Mouse (Mus musculus): ENCODE measurements around the gene Dennd1b. TPM values are rescaled to one million over a fixed set of nuclear protein-coding genes. Genes with fewer than 3 reads are reported as not detected.

Dennd1b gene
- polyA plus RNA-seq, 1 experiment, result 25.8 TPM

GRCm38 (mm10) chr1:138957111-138957510, 6.1 kb upstream of the Dennd1b start:
- Histone ChIP-seq H3K9me3 (replicated peaks; ENCODE audit: control insufficient read depth, insufficient read depth, low read length, poor library complexity, severe bottlenecking) (no peaks in the 10 kb centered on the region), H3K27me3 (ENCODE audit: control insufficient read depth, insufficient read depth, low read length, poor library complexity, severe bottlenecking) (no peaks in the 10 kb centered on the region), H3K27ac (ENCODE audit: insufficient read depth, low read length) (peak overlapping the region; percentile 36; the same call in 1 of the 2 replicates), H3K36me3 (ENCODE audit: control insufficient read depth, insufficient read depth, low read length, poor library complexity, severe bottlenecking) (no peaks in the 10 kb centered on the region), H3K4me1 (ENCODE audit: control insufficient read depth, insufficient read depth, low read length) (no peaks in the 10 kb centered on the region), H3K4me3 (ENCODE audit: low read depth, low read length) (no peak overlapping the region), H3K9ac (ENCODE audit: low read depth, poor library complexity, severe bottlenecking) (no peak overlapping the region)
- TF ChIP-seq EP300 (IDR thresholded peaks at IDR 0.05; ENCODE audit: insufficient read depth, low read depth, low read length) (no peak), POLR2A (IDR thresholded peaks at IDR 0.05; ENCODE audit: insufficient read depth, low read length) (no peak)

DNA sequence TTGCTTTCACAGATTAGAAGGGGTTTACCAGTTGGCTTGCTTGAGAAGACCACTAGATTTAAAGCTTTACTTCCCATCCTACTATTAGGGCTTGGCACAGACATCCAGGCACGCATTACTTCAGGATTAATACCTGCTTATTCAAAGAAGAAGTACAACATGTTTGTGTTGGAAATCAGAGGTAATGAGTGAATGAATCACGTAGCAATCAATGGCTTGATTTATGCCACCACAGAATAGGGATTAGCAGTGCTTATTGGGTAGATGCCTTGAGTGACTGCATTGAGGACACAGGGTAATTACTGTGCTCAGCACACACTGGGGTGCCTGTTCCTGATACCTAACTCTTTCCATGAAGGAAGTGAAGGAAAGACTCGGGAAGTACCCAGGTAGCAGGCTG, 4.4 kb upstream of the Dennd1b start:
- H3K27ac ChIP-seq (ENCODE audit: insufficient read depth, low read length), result no peak overlapping the region
- no peaks in the 10 kb centered on the region for H3K36me3 ChIP-seq (ENCODE audit: control insufficient read depth, insufficient read depth, low read length, poor library complexity, severe bottlenecking)
- H3K4me3 ChIP-seq (ENCODE audit: low read depth, low read length), result no peak overlapping the region
- no peaks in the 10 kb centered on the region for H3K4me1 ChIP-seq (ENCODE audit: control insufficient read depth, insufficient read depth, low read length)
- no peaks in the 10 kb centered on the region for H3K9me3 ChIP-seq (replicated peaks; ENCODE audit: control insufficient read depth, insufficient read depth, low read length, poor library complexity, severe bottlenecking)
- H3K9ac ChIP-seq (ENCODE audit: low read depth, poor library complexity, severe bottlenecking), result no peak overlapping the region
- H3K27me3 ChIP-seq (ENCODE audit: control insufficient read depth, insufficient read depth, low read length, poor library complexity, severe bottlenecking), result no peaks in the 10 kb centered on the region
- TF ChIP-seq CTCF (IDR thresholded peaks at IDR 0.05; ENCODE audit: low read depth, low read length) (no peak), EP300 (IDR thresholded peaks at IDR 0.05; ENCODE audit: insufficient read depth, low read depth, low read length) (no peak), POLR2A (IDR thresholded peaks at IDR 0.05; ENCODE audit: insufficient read depth, low read length) (no peak)

- TF ChIP-seq EP300 (IDR thresholded peaks at IDR 0.05; ENCODE audit: insufficient read depth, low read depth, low read length) (no peak), POLR2A (IDR thresholded peaks at IDR 0.05; ENCODE audit: insufficient read depth, low read length) (no peak), CTCF (IDR thresholded peaks at IDR 0.05; ENCODE audit: low read depth, low read length) (no peak)
- Histone ChIP-seq H3K27me3 (ENCODE audit: control insufficient read depth, insufficient read depth, low read length, poor library complexity, severe bottlenecking) (no peaks in the 10 kb centered on the region), H3K27ac (ENCODE audit: insufficient read depth, low read length) (no peak overlapping the region), H3K4me3 (ENCODE audit: low read depth, low read length) (no peak overlapping the region), H3K9ac (ENCODE audit: low read depth, poor library complexity, severe bottlenecking) (no peak overlapping the region), H3K36me3 (ENCODE audit: control insufficient read depth, insufficient read depth, low read length, poor library complexity, severe bottlenecking) (no peaks in the 10 kb centered on the region), H3K4me1 (ENCODE audit: control insufficient read depth, insufficient read depth, low read length) (no peaks in the 10 kb centered on the region), H3K9me3 (replicated peaks; ENCODE audit: control insufficient read depth, insufficient read depth, low read length, poor library complexity, severe bottlenecking) (no peaks in the 10 kb centered on the region)
Observed at GRCm38 (mm10) chr1:138959903-138960483, 3.2 kb upstream of the Dennd1b start.

DNA sequence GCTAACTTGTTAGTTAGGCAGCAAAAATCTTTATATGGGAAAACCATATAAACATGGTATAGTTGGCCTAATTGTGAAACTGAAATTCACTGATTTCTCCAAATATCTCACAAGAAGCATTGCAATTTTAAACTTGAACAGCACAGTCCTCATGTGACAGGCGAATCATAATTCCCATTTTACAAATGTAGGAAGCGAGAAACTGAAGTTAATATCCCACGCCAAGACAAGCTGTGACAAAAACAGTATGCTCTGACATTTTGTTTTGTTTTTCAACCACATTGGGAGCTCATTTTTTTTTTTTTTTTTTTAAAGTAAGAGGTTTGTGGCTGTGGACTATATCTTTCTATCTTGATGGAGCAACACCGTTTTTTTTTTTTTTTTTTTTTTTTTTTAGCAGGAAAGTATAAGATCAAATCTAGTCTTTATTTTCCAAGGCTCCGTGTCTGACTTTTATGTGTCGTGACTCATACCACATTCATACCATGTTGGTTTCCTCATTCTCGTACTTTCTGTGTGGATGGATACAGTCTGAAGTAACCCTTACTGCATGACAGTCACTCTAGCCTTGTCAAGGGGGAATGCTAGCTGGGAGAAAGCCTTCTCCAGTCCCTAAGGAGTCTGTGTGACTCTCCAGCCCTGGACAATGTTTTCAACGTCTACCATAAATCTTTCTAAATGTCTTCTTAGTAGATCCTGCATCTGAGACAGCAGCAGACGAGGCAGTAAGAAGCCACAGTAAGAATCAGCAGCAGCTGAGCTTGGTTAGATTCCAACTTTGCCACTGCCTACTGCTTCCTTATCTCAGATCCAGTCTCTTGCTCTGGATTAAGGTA, 751 bp upstream of the Dennd1b start:
- H3K9me3 ChIP-seq (replicated peaks; ENCODE audit: control insufficient read depth, insufficient read depth, low read length, poor library complexity, severe bottlenecking), result no peaks in the 10 kb centered on the region
- no peaks in the 10 kb centered on the region; the same call in none of the 2 replicates for H3K36me3 ChIP-seq (ENCODE audit: control insufficient read depth, insufficient read depth, low read length, poor library complexity, severe bottlenecking)
- H3K27me3 ChIP-seq (ENCODE audit: control insufficient read depth, insufficient read depth, low read length, poor library complexity, severe bottlenecking), result no peaks in the 10 kb centered on the region
- H3K4me3 ChIP-seq (ENCODE audit: low read depth, low read length), result peak overlapping the region; percentile 84
- no peaks in the 10 kb centered on the region for H3K4me1 ChIP-seq (ENCODE audit: control insufficient read depth, insufficient read depth, low read length)
- no peak for TF ChIP-seq POLR2A (IDR thresholded peaks at IDR 0.05; ENCODE audit: insufficient read depth, low read length)
- TF ChIP-seq CTCF (IDR thresholded peaks at IDR 0.05; ENCODE audit: low read depth, low read length), result no peak
- no peak for TF ChIP-seq EP300 (IDR thresholded peaks at IDR 0.05; ENCODE audit: insufficient read depth, low read depth, low read length)
- peak overlapping the region; percentile 60; the same call in 1 of the 2 replicates for H3K27ac ChIP-seq (ENCODE audit: insufficient read depth, low read length)
- peak overlapping the region; percentile 96 for H3K9ac ChIP-seq (ENCODE audit: low read depth, poor library complexity, severe bottlenecking)

DNA sequence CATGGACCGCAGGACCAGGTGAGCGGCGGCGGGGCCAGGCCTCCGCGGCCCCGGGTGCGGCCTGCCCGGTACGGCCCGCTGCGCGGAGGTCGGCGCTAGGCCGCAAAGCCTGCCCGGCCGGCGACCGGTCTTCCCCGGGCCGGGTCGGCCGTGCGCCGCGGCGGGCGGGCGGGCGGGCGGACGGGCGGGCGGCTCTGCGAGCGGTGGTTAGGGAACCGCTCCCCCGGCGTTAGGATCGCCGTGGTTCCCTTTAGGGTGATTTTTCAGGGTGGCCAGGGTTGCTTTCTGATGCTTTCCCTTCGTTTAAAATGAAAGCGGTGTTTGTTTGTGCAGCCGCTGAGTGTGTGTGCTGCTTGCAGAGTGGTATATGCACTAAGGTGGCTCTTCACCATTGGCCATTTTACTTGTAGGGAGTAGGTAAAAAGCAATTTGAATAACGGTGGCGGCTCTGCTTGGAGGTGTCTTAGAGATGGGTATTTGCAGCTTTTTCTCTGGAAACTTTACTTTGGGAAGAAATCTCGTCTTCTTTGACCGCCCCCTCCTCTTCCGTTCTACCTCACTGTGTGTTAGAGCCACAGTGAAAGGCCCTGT, 728 bp downstream of the Dennd1b start:
- no peaks in the 10 kb centered on the region for H3K9me3 ChIP-seq (replicated peaks; ENCODE audit: control insufficient read depth, insufficient read depth, low read length, poor library complexity, severe bottlenecking)
- TF ChIP-seq POLR2A (IDR thresholded peaks at IDR 0.05; ENCODE audit: insufficient read depth, low read length) (no peak), EP300 (IDR thresholded peaks at IDR 0.05; ENCODE audit: insufficient read depth, low read depth, low read length) (no peak), CTCF (IDR thresholded peaks at IDR 0.05; ENCODE audit: low read depth, low read length) (no peak)
- no peaks in the 10 kb centered on the region; the same call in none of the 2 replicates for H3K36me3 ChIP-seq (ENCODE audit: control insufficient read depth, insufficient read depth, low read length, poor library complexity, severe bottlenecking)
- peak overlapping the region; percentile 82 for H3K27ac ChIP-seq (ENCODE audit: insufficient read depth, low read length)
- H3K4me3 ChIP-seq (ENCODE audit: low read depth, low read length), result peak overlapping the region; percentile 96
- no peaks in the 10 kb centered on the region for H3K27me3 ChIP-seq (ENCODE audit: control insufficient read depth, insufficient read depth, low read length, poor library complexity, severe bottlenecking)
- H3K9ac ChIP-seq (ENCODE audit: low read depth, poor library complexity, severe bottlenecking), result peak overlapping the region; percentile 96
- H3K4me1 ChIP-seq (ENCODE audit: control insufficient read depth, insufficient read depth, low read length), result no peaks in the 10 kb centered on the region
